Mouse (Mus musculus) hindbrain, embryonic 10.5 days (tissue): ENCODE data around the gene Tnfrsf13c. TPM values are rescaled to one million over a fixed set of nuclear protein-coding genes. Genes with fewer than 3 reads are reported as not detected.

Experiments used
- DNase-seq: peaks from one replicate; pipeline ENCODE4 v3.0.0-alpha.2; 2017; ENCODE audit warnings: low spot score
- H3K27ac ChIP-seq: fragments of 300-500 bp; sonication (generic); 2 replicates; pipeline ENCODE4 v1.5.1; 2016; ENCODE audit warnings: mild to moderate bottlenecking, moderate library complexity
- H3K27me3 ChIP-seq: fragments of 300-500 bp; sonication (generic); 2 replicates; pipeline ENCODE4 v1.6.1; 2016; ENCODE audit warnings: mild to moderate bottlenecking; ENCODE audit not compliant: poor library complexity, insufficient read depth, severe bottlenecking
- H3K36me3 ChIP-seq: fragments of 300-500 bp; sonication (generic); 2 replicates; pipeline ENCODE4 v1.6.1; 2016; ENCODE audit warnings: mild to moderate bottlenecking, moderate library complexity
- H3K4me1 ChIP-seq: fragments of 300-500 bp; sonication (generic); replicated peaks from 2 replicates; pipeline ENCODE4 v1.6.1; 2016; ENCODE audit warnings: mild to moderate bottlenecking
- H3K4me3 ChIP-seq: fragments of 300-500 bp; sonication (generic); 2 replicates; pipeline ENCODE4 v1.5.1; 2016; ENCODE audit warnings: mild to moderate bottlenecking, moderate library complexity
- H3K9me3 ChIP-seq: fragments of 300-500 bp; sonication (generic); 2 replicates; pipeline ENCODE4 v1.6.1; 2016; ENCODE audit warnings: mild to moderate bottlenecking, moderate library complexity
- WGBS: fragments of 180-500 bp; shearing (Covaris S2); methylation state at CpG from one replicate; pipeline ENCODE4 v1.1.7; 2016; 5-methylcytosine and 5-hydroxymethylcytosine counted together
- polyA plus RNA-seq: library from polyadenylated mRNA; unstranded; fragments of >200 nt; fragmentation: Nextera tagmentation; extraction: Ambion mirVana; gene quantifications from 2 replicates; pipeline ENCODE4 v1.2.1, GENCODE M21; 2016

The Tnfrsf13c gene
- polyA plus RNA-seq = 0.18 and 0.46 TPM in 2 replicates

GRCm38 (mm10) chr15:82223657-82224601 lies at the start of gene Tnfrsf13c:
TSS of gene Tnfrsf13c (minus strand) at chr15:82224369.
- WGBS = 1% methylated on average over 44 of the region's 44 CpGs

GRCm38 (mm10) chr15:82272295-82272694 lies 48.1 kb upstream of the Tnfrsf13c start:
- H3K36me3 ChIP-seq = peaks cover 6% of the 10 kb centered on the region
- no peak for DNase-seq
- WGBS = 89% methylated on average over 6 of the region's 6 CpGs
- H3K27ac ChIP-seq = no peak overlapping the region
- no peak overlapping the region for H3K4me3 ChIP-seq
- H3K9me3 ChIP-seq = no peaks in the 10 kb centered on the region
- peaks cover 51% of the 10 kb centered on the region for H3K27me3 ChIP-seq
- H3K4me1 ChIP-seq = peaks cover 85% of the 10 kb centered on the region

More at GRCm38 (mm10) chr15:82223657-82224601, at the start of gene Tnfrsf13c:
- Histone ChIP-seq H3K36me3 (no peaks in the 10 kb centered on the region), H3K4me1 (peaks cover 45% of the 10 kb centered on the region), H3K9me3 (no peaks in the 10 kb centered on the region), H3K27ac (peak within 1 kb of the TSS; percentile 69), H3K27me3 (peaks cover 61% of the 10 kb centered on the region), H3K4me3 (peak within 1 kb of the TSS; percentile 50)
- no peak for DNase-seq

DNA sequence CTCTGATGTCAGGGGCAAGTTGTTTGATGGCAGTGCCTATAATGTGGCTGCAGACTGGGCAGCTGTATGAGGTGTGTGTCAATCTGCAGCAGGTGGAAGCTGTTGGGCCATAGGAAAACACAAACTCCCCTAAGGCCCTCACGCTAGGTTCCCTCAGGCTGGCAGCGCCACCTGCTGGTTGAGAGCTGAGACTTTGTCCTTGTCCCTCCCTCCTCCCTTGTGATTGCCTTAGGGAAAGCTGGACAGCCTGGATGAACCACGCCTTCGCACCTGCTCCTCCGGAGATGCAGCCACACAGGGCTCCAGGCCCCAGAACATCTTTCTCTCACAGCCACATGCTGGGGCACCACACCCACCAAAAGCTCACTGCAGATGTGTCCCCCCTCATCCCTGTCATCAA lies 47.0 kb upstream of the Tnfrsf13c start:
- Histone ChIP-seq H3K27me3 (peaks cover 51% of the 10 kb centered on the region), H3K4me1 (peaks cover 74% of the 10 kb centered on the region)

GRCm38 (mm10) chr15:82268783-82269182 lies 44.6 kb upstream of the Tnfrsf13c start:
- H3K4me3 ChIP-seq = no peak overlapping the region
- no peak for DNase-seq
- peak overlapping the region; percentile 80 for H3K27ac ChIP-seq
- no peaks in the 10 kb centered on the region for H3K9me3 ChIP-seq
- H3K4me1 ChIP-seq = peaks cover 52% of the 10 kb centered on the region
- H3K36me3 ChIP-seq = no peaks in the 10 kb centered on the region
- 86% methylated on average over 9 of the region's 9 CpGs for WGBS
- peaks cover 37% of the 10 kb centered on the region for H3K27me3 ChIP-seq

More for the DNA sequence above, 47.0 kb upstream of the Tnfrsf13c start:
- Histone ChIP-seq H3K36me3 (no peaks in the 10 kb centered on the region), H3K4me3 (no peak overlapping the region), H3K27ac (peak overlapping the region; percentile 71), H3K9me3 (no peaks in the 10 kb centered on the region)
- DNase-seq = peak; percentile 83
- WGBS = 5% methylated on average over 5 of the region's 5 CpGs

DNA sequence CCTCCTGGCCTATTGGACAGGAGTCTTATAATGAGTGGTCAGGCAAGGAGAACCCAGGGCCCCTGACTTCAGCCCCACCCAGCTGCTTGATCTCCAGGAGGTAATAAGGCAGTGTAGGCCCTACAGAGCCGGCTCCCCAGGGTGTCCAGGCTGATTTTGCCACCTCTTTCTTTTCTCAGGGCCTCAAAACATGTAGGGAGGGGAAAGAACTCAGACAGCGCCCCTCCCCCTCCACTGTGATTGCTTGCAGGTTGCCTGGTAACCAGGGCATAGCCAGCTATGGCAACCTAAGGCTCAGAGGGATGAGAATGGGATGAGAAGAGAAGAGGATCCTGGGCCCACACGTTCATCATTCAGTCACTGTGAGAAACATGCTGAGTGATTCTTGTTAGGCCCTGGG lies 44.0 kb upstream of the Tnfrsf13c start:
- peak overlapping the region; percentile 80 for H3K27ac ChIP-seq
- WGBS = 11% methylated on average over 3 of the region's 3 CpGs

GRCm38 (mm10) chr15:82266356-82266755 lies 42.2 kb upstream of the Tnfrsf13c start:
- Histone ChIP-seq H3K27ac (no peak overlapping the region), H3K27me3 (peaks cover 13% of the 10 kb centered on the region), H3K4me1 (peaks cover 40% of the 10 kb centered on the region), H3K36me3 (no peaks in the 10 kb centered on the region), H3K4me3 (no peak overlapping the region), H3K9me3 (no peaks in the 10 kb centered on the region)
- peak; percentile 71 for DNase-seq
- 19% methylated on average over 6 of the region's 6 CpGs for WGBS

More for the DNA sequence above, 44.0 kb upstream of the Tnfrsf13c start:
- H3K36me3 ChIP-seq = no peaks in the 10 kb centered on the region
- peak; percentile 70 for DNase-seq
- peaks cover 48% of the 10 kb centered on the region for H3K4me1 ChIP-seq
- H3K27me3 ChIP-seq = peaks cover 32% of the 10 kb centered on the region
- no peaks in the 10 kb centered on the region for H3K9me3 ChIP-seq
- no peak overlapping the region for H3K4me3 ChIP-seq

DNA sequence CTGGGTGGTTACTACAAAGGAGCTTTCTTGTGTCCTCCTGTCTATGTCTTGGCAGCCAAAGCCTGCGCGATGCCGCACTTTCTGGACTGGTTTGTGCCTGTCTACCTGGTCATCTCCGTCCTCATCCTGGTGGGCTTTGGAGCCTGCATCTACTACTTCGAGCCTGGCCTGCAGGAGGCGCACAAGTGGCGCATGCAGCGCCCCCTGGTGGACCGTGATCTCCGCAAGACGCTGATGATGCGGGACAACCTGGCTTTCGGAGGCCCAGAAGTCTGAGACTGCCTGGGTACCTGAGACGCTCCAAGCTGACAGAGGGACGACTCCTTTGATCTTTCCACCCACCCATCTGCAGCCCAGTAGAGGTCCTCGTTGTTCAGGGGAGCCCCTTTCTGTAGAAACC lies 35.3 kb upstream of the Tnfrsf13c start:
- H3K9me3 ChIP-seq = no peaks in the 10 kb centered on the region
- H3K36me3 ChIP-seq = no peaks in the 10 kb centered on the region
- H3K4me1 ChIP-seq = peaks cover 23% of the 10 kb centered on the region
- peaks cover 18% of the 10 kb centered on the region; the same call in 1 of the 2 replicates for H3K27me3 ChIP-seq
- no peak overlapping the region for H3K4me3 ChIP-seq
- no peak overlapping the region for H3K27ac ChIP-seq
- peak; percentile 80 for DNase-seq
- 13% methylated on average over 16 of the region's 16 CpGs for WGBS

DNA sequence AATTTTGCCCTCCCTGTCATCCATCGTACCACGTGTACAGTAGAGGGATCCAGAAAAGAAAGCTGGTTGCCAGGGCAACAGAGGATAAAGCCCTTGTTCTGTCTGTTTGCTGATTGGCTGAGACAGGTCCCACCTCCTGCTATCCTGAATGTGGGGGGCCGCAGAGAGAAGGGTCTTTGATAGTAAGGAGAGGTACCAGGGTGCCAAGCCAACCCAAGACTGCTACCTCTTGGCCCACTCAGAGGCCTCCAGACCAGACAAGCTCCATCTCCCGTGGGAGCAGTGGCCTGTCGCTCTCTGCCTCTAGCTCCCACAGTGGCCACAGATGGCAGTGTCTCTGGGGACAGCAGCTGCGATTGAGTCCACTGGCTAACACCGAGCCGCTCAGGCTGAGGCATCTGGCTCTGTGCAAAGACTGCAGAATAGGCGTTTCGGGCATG lies 31.8 kb upstream of the Tnfrsf13c start:
- peaks cover 15% of the 10 kb centered on the region; the same call in 1 of the 2 replicates for H3K27me3 ChIP-seq
- H3K4me1 ChIP-seq = peaks cover 25% of the 10 kb centered on the region
- H3K4me3 ChIP-seq = peak overlapping the region; percentile 38
- H3K27ac ChIP-seq = peak overlapping the region; percentile 62
- WGBS = 18% methylated on average over 10 of the region's 10 CpGs
- H3K9me3 ChIP-seq = 0 out of 2 replicates have a peak, but pooled peaks cover 7% of the 10 kb centered on the region
- DNase-seq = peak; percentile 61
- H3K36me3 ChIP-seq = no peaks in the 10 kb centered on the region

DNA sequence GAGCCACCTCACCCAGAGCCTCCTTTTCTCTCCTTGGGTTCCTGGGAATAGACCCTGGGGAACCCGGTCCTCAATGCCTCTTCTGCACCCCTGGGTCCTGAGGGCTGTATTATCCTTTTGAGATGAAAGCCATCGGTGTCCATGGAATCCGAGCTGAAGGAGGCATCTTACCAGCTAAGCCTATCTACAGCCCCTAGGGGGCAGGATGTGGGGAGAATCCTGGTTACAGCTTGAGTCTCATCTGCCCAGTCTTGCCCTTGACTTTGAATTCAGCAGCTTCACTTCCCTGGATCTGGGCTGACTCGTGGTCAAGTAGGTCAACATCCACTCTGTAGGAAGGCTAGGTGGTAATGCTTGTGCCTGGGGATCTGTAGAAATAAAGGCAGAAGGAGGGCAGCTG lies 31.1 kb upstream of the Tnfrsf13c start:
- 0 out of 2 replicates have a peak, but pooled peaks cover 7% of the 10 kb centered on the region for H3K9me3 ChIP-seq
- H3K4me1 ChIP-seq = peaks cover 25% of the 10 kb centered on the region
- peaks cover 10% of the 10 kb centered on the region; the same call in 1 of the 2 replicates for H3K27me3 ChIP-seq
- no peak overlapping the region for H3K4me3 ChIP-seq
- WGBS = 53% methylated on average over 4 of the region's 4 CpGs
- H3K36me3 ChIP-seq = no peaks in the 10 kb centered on the region
- no peak for DNase-seq
- peak overlapping the region; percentile 62; the same call in 1 of the 2 replicates for H3K27ac ChIP-seq

- no peak within 1 kb of the TSS for H3K4me3 ChIP-seq
- no peak for DNase-seq
- no peak within 1 kb of the TSS for H3K27ac ChIP-seq
- no peaks in the 10 kb centered on the region for H3K27me3 ChIP-seq
- 93% methylated on average over 6 of the region's 6 CpGs for WGBS
- H3K4me1 ChIP-seq = peaks cover 25% of the 10 kb centered on the region
- H3K9me3 ChIP-seq = 0 out of 2 replicates have a peak, but pooled peaks cover 7% of the 10 kb centered on the region
- no peaks in the 10 kb centered on the region for H3K36me3 ChIP-seq
These were observed 27.9 kb upstream of the Tnfrsf13c start, which contains the start of gene 1500009C09Rik for GRCm38 (mm10) chr15:82252097-82252496. TSS of gene 1500009C09Rik (plus strand) at chr15:82252397.

GRCm38 (mm10) chr15:82251579-82251978 lies 27.4 kb upstream of the Tnfrsf13c start:
- no peaks in the 10 kb centered on the region for H3K36me3 ChIP-seq
- H3K27ac ChIP-seq = no peak overlapping the region
- no peak for DNase-seq
- H3K27me3 ChIP-seq = no peaks in the 10 kb centered on the region
- H3K4me3 ChIP-seq = no peak overlapping the region
- H3K4me1 ChIP-seq = peaks cover 21% of the 10 kb centered on the region
- H3K9me3 ChIP-seq = 0 out of 2 replicates have a peak, but pooled peaks cover 7% of the 10 kb centered on the region
- 93% methylated on average over 3 of the region's 3 CpGs for WGBS

- 80% methylated on average over 3 of the region's 3 CpGs for WGBS
- Histone ChIP-seq H3K27ac (no peak overlapping the region), H3K9me3 (0 out of 2 replicates have a peak, but pooled peaks cover 7% of the 10 kb centered on the region), H3K4me1 (peaks cover 14% of the 10 kb centered on the region), H3K4me3 (no peak overlapping the region), H3K27me3 (peaks cover 3% of the 10 kb centered on the region; the same call in 1 of the 2 replicates), H3K36me3 (no peaks in the 10 kb centered on the region)
- DNase-seq = no peak
These were observed 23.1 kb upstream of the Tnfrsf13c start for GRCm38 (mm10) chr15:82247131-82247776.
